Mouse (Mus musculus): ENCODE results near the gene Hmgcr.
"Not testable (repeated sequence)": the region's sequence is repeated elsewhere in the genome, so short reads cannot be mapped to it uniquely, and the experiment has no call there.

Hmgcr gene

GRCm38 (mm10) chr13:96670019-96670405 lies 724 bp downstream of the Hmgcr start:
- no peak for DNase-seq (ENCODE audit: low spot score)

- DNase-seq (ENCODE audit: low spot score): no peak
Observed at GRCm38 (mm10) chr13:96664419-96664974, 6.2 kb downstream of the Hmgcr start.

- DNase-seq (ENCODE audit: low spot score): not testable (repeated sequence)
Observed at GRCm38 (mm10) chr13:96663120-96663519, 7.6 kb downstream of the Hmgcr start.

- no peak for DNase-seq (ENCODE audit: low spot score)
Observed at GRCm38 (mm10) chr13:96660095-96660860, 10.5 kb downstream of the Hmgcr start.

GRCm38 (mm10) chr13:96658936-96659335 lies 11.8 kb downstream of the Hmgcr start:
- DNase-seq (ENCODE audit: low spot score): no peak

GRCm38 (mm10) chr13:96656673-96657072 lies 14.1 kb downstream of the Hmgcr start:
- no peak for DNase-seq (ENCODE audit: low spot score)

GRCm38 (mm10) chr13:96653041-96653440 lies 17.7 kb downstream of the Hmgcr start:
- no peak for DNase-seq (ENCODE audit: low spot score)

GRCm38 (mm10) chr13:96645822-96646221 lies 24.9 kb downstream of the Hmgcr start:
- no peak for DNase-seq (ENCODE audit: low spot score)

- no peak for DNase-seq (ENCODE audit: low spot score)
Observed at GRCm38 (mm10) chr13:96644168-96644567, 26.6 kb downstream of the Hmgcr start.

GRCm38 (mm10) chr13:96630396-96630795 lies 40.3 kb downstream of the Hmgcr start:
- DNase-seq (ENCODE audit: low spot score): no peak

GRCm38 (mm10) chr13:96620891-96621290 lies 49.8 kb downstream of the Hmgcr start:
- DNase-seq (ENCODE audit: low spot score): no peak

- no peak for DNase-seq (ENCODE audit: low spot score)
Observed at GRCm38 (mm10) chr13:96614615-96615014, 56.1 kb downstream of the Hmgcr start.

GRCm38 (mm10) chr13:96604242-96604641 lies 66.5 kb downstream of the Hmgcr start:
- DNase-seq (ENCODE audit: low spot score): no peak

GRCm38 (mm10) chr13:96599182-96599581 lies 71.6 kb downstream of the Hmgcr start:
- no peak for DNase-seq (ENCODE audit: low spot score)

All from left cerebral cortex, adult 11 months (tissue).